Mouse (Mus musculus) lung, adult 2 months (tissue): ENCODE measurements around the gene Prkce. TPM values are rescaled to one million over a fixed set of nuclear protein-coding genes. Genes with fewer than 3 reads are reported as not detected.

Experiments used
- DNase-seq: peaks from one replicate; pipeline ENCODE4 v3.0.0; 2022
- H3K4me1 ChIP-seq: fragments of 200-500 bp; 2 replicates; pipeline ENCODE4 v1.6.1; 2011; ENCODE audit warnings: low read length; ENCODE audit not compliant: control insufficient read depth, insufficient read depth
- H3K4me3 ChIP-seq: fragments of 200-500 bp; replicated peaks from 2 replicates; pipeline ENCODE3; 2011; ENCODE audit warnings: low read depth, mild to moderate bottlenecking, control low read depth, low read length; ENCODE audit errors: extremely low read depth
- CTCF ChIP-seq: fragments of 200-500 bp; IDR thresholded peaks from 2 replicates; pipeline ENCODE4 v1.5.1; 2011; ENCODE audit warnings: mild to moderate bottlenecking, low read length, control low read depth; ENCODE audit not compliant: insufficient read depth
- POLR2A ChIP-seq: fragments of 200-500 bp; IDR thresholded peaks from 2 replicates; pipeline ENCODE4 v1.6.1; 2011; ENCODE audit warnings: low read depth, mild to moderate bottlenecking, control low read depth, low read length, borderline replicate concordance; ENCODE audit errors: extremely low read depth
- WGBS: fragments of 180-500 bp; shearing (Covaris S2); methylation state at CpG from one replicate; pipeline ENCODE4 v1.1.7; 2018; 5-methylcytosine and 5-hydroxymethylcytosine counted together
- polyA plus RNA-seq: library from polyadenylated mRNA; depleted of rRNA; stranded (reverse); fragments of >200 nt; gene quantifications from 2 replicates; pipeline ENCODE4 v1.2.3, GENCODE M21; 2012

Prkce gene
- polyA plus RNA-seq, 1 experiment: 13.5 TPM

GRCm38 (mm10) chr17:86437516-86438277, 270.1 kb downstream of the Prkce start:
- 52% methylated on average over 20 of the region's 20 CpGs for WGBS
- DNase-seq: peak; percentile 16
- Histone ChIP-seq H3K4me1 (peaks cover 6% of the 10 kb centered on the region), H3K4me3 (peak overlapping the region; percentile 38)
- TF ChIP-seq CTCF (no peak), POLR2A (no peak)

DNA sequence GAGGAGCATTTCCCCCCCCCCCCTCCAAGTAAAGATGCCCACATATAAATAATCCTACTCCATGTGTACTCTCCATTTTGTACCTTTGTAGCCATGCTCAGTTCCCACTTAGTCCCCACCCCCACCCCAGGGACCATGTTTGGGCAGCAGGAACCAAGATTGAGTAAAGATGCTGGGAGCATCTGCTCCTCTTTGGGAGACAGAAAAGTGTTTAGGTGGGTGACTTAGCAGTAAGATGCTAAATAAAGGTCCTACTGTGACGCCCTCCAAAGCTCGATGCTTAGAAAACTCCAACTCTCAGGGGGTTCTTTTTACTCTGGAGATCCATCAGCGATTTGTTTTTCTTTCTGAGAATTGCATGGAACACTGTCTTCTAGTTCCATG, 270.7 kb downstream of the Prkce start:
- Histone ChIP-seq H3K4me1 (peaks cover 6% of the 10 kb centered on the region), H3K4me3 (no peak overlapping the region)
- WGBS: 81% methylated on average over 3 of the region's 3 CpGs
- DNase-seq: no peak
- TF ChIP-seq POLR2A (no peak), CTCF (no peak)

GRCm38 (mm10) chr17:86438763-86439162, 271.2 kb downstream of the Prkce start:
- 74% methylated on average over 5 of the region's 5 CpGs for WGBS
- no peak for DNase-seq
- peaks cover 6% of the 10 kb centered on the region for H3K4me1 ChIP-seq
- H3K4me3 ChIP-seq: no peak overlapping the region
- TF ChIP-seq POLR2A (no peak), CTCF (no peak)

GRCm38 (mm10) chr17:86441098-86441497, 273.5 kb downstream of the Prkce start:
- Histone ChIP-seq H3K4me1 (peaks cover 14% of the 10 kb centered on the region), H3K4me3 (no peak overlapping the region)
- WGBS: 89% methylated on average over 7 of the region's 7 CpGs
- no peak for DNase-seq
- TF ChIP-seq POLR2A: no peak
- TF ChIP-seq CTCF: no peak

DNA sequence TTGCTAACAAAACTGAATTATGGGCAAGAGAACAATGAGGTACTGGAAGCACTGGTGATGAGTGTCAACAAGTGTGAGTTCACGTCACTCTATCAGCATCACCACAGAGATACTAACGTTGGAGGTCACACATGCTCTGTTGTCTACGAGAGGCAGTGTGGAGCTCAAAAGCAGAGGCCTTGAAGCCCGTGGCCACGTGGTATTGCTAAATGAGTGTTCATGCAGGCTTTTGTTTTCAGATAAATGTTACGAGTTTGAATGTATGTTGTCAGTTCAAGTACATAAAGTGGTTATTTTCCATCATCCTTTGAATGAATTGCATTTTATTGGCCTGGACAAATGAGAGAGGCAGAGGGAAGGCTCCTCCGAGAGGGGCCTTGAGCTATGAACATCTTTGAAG, 276.3 kb downstream of the Prkce start:
- Histone ChIP-seq H3K4me3 (no peak overlapping the region), H3K4me1 (peaks cover 21% of the 10 kb centered on the region)
- DNase-seq: no peak
- WGBS: 76% methylated on average over 7 of the region's 7 CpGs
- no peak for TF ChIP-seq CTCF
- TF ChIP-seq POLR2A: no peak

- 33% methylated on average over 15 of the region's 15 CpGs for WGBS
- peak; percentile 82 for TF ChIP-seq CTCF
- no peak for TF ChIP-seq POLR2A
Observed at GRCm38 (mm10) chr17:86444578-86445419, 277.2 kb downstream of the Prkce start.

DNA sequence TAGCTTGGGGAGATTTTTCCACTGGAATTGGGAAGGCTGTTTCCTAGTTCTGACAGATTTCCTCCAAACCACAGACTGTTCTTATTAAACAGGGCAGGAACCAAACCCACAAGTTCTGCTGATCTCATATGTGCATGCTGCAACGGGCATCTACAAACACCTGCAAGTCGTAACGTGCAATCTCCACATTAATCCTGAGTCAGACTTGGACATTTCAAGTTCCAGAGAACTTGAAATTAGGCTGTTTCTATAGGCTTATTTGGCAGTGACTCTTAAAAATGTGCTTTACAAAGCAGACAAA, 277.8 kb downstream of the Prkce start:
- DNase-seq: no peak
- Histone ChIP-seq H3K4me1 (peaks cover 21% of the 10 kb centered on the region), H3K4me3 (no peak overlapping the region)
- WGBS: 71% methylated on average over 3 of the region's 3 CpGs
- no peak for TF ChIP-seq CTCF
- TF ChIP-seq POLR2A: no peak

More at GRCm38 (mm10) chr17:86444578-86445419, 277.2 kb downstream of the Prkce start:
- DNase-seq: peak; percentile 89
- peaks cover 21% of the 10 kb centered on the region for H3K4me1 ChIP-seq
- H3K4me3 ChIP-seq: no peak overlapping the region

DNA sequence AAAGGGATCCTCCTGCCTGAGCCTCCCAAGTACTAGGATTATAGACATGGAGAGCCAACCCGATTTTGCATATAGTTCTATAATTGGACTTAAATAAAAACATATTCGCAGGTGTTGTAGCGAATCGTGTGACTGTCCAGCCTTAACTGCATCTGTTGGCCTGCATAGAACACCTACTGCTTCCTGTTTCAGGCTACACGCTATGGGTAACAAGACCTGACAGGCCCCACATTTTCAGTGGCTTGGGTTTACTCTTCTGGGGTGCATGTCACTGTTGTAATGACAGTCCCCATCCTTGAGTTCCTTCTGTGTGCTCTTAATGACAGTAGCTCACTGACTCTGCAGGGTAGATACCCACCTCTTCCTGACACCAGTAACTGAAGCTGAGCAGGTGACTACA, 278.3 kb downstream of the Prkce start:
- no peak overlapping the region for H3K4me3 ChIP-seq
- WGBS: 89% methylated on average over 5 of the region's 5 CpGs
- DNase-seq: no peak
- H3K4me1 ChIP-seq: peaks cover 21% of the 10 kb centered on the region
- TF ChIP-seq POLR2A (no peak), CTCF (no peak)

GRCm38 (mm10) chr17:86447101-86447598, 279.6 kb downstream of the Prkce start:
- Histone ChIP-seq H3K4me3 (no peak overlapping the region), H3K4me1 (peaks cover 21% of the 10 kb centered on the region)
- TF ChIP-seq POLR2A (no peak), CTCF (no peak)
- 39% methylated on average over 4 of the region's 4 CpGs for WGBS
- no peak for DNase-seq
